Mouse (Mus musculus) ES-Bruce4 (cell line): ENCODE results near the gene Gramd1b. TPM values are rescaled to one million over a fixed set of nuclear protein-coding genes. Genes with fewer than 3 reads are reported as not detected.

Experiments used
- H3K27ac ChIP-seq: 2 replicates; pipeline ENCODE4 v1.5.1; 2012; ENCODE audit warnings: low read length, inconsistent platforms; ENCODE audit not compliant: insufficient read depth
- H3K27me3 ChIP-seq: 2 replicates; pipeline ENCODE4 v1.6.1; 2012; ENCODE audit warnings: mild to moderate bottlenecking, low read length, inconsistent platforms; ENCODE audit not compliant: control insufficient read depth, poor library complexity, insufficient read depth, severe bottlenecking
- H3K36me3 ChIP-seq: 2 replicates; pipeline ENCODE4 v1.6.1; 2012; ENCODE audit warnings: inconsistent platforms, mild to moderate bottlenecking, low read length, moderate library complexity; ENCODE audit not compliant: control insufficient read depth, poor library complexity, insufficient read depth, severe bottlenecking
- H3K4me1 ChIP-seq: one replicate; pipeline ENCODE4 v1.8.1; 2011; ENCODE audit warnings: low read length; ENCODE audit not compliant: control insufficient read depth, insufficient read depth
- H3K4me3 ChIP-seq: 2 replicates; pipeline ENCODE4 v1.5.1; 2011; ENCODE audit warnings: low read depth, mild to moderate bottlenecking, low read length
- H3K9ac ChIP-seq: 2 replicates; pipeline ENCODE4 v1.6.1; 2012; ENCODE audit warnings: low read depth, mild to moderate bottlenecking, inconsistent platforms; ENCODE audit not compliant: poor library complexity, severe bottlenecking
- H3K9me3 ChIP-seq: replicated peaks from 2 replicates; pipeline ENCODE4 v1.6.1; 2012; ENCODE audit warnings: mild to moderate bottlenecking, low read length, inconsistent platforms; ENCODE audit not compliant: control insufficient read depth, poor library complexity, insufficient read depth, severe bottlenecking
- CTCF ChIP-seq: IDR thresholded peaks from one replicate; pipeline ENCODE4 v1.8.1; 2011; ENCODE audit warnings: low read depth, low read length
- EP300 ChIP-seq: IDR thresholded peaks from 2 replicates; pipeline ENCODE4 v1.6.1; 2011; ENCODE audit warnings: low read depth, low read length; ENCODE audit not compliant: insufficient read depth
- POLR2A ChIP-seq: IDR thresholded peaks from one replicate; pipeline ENCODE4 v1.8.1; 2011; ENCODE audit warnings: low read length; ENCODE audit not compliant: insufficient read depth
- polyA plus RNA-seq: library from polyadenylated mRNA; stranded (reverse); fragments of >200 nt; gene quantifications from 2 replicates; pipeline ENCODE4 v1.2.4, GENCODE M21; 2011; ENCODE audit warnings: low read depth; ENCODE audit not compliant: missing spikeins, insufficient read depth, insufficient read length

The Gramd1b gene
- polyA plus RNA-seq, 1 experiment = 14.2 TPM

DNA sequence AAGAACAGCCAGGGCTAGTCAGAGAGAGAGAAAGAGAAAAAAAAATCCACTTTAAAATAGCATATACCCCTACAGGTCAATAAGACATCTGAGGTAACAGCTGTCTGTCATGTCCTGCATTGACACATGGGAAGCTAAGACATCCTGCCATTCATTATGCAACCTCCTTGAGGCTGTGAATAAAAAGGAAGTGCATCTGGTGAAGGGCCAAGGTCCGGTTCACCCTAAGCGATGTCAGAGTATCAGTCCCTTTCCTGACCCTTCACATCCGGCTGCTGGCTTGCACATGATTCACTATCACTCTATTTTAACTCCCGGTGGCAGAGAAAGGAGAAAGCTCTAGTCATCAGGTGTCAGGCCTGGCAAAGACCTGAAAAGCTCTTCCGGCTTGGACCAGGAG is 73.7 kb downstream of the Gramd1b start:
- no peak overlapping the region for H3K9ac ChIP-seq
- no peaks in the 10 kb centered on the region for H3K27me3 ChIP-seq
- H3K4me1 ChIP-seq = no peaks in the 10 kb centered on the region
- H3K9me3 ChIP-seq = no peaks in the 10 kb centered on the region
- no peak overlapping the region for H3K4me3 ChIP-seq
- H3K27ac ChIP-seq = no peak overlapping the region
- no peaks in the 10 kb centered on the region for H3K36me3 ChIP-seq
- TF ChIP-seq POLR2A (no peak), EP300 (no peak), CTCF (no peak)

DNA sequence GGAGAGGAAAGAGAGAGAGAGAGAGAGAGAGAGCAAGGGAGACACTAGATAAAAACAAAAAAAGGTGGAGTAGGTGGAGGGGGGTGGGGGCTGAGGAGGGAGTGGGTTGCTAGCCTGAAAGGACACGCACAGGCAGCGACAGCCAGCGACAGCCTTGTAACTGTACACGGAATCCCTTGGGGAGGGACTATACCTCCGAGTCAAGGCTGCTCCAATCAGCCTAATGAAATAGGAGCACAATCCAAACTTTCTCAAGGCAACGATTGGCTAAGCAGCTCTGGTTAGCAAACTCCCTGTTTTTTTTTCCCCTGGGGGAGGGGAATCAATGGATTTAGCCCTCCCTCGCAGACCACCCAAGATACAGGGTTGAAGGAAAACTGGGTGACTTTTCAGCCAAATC is 75.0 kb downstream of the Gramd1b start:
- no peaks in the 10 kb centered on the region for H3K9me3 ChIP-seq
- TF ChIP-seq POLR2A (no peak), EP300 (no peak), CTCF (no peak)
- peak overlapping the region; percentile 61 for H3K4me3 ChIP-seq
- H3K9ac ChIP-seq = peak overlapping the region; percentile 56
- no peak overlapping the region for H3K27ac ChIP-seq
- H3K4me1 ChIP-seq = no peaks in the 10 kb centered on the region
- H3K36me3 ChIP-seq = no peaks in the 10 kb centered on the region
- no peaks in the 10 kb centered on the region for H3K27me3 ChIP-seq

DNA sequence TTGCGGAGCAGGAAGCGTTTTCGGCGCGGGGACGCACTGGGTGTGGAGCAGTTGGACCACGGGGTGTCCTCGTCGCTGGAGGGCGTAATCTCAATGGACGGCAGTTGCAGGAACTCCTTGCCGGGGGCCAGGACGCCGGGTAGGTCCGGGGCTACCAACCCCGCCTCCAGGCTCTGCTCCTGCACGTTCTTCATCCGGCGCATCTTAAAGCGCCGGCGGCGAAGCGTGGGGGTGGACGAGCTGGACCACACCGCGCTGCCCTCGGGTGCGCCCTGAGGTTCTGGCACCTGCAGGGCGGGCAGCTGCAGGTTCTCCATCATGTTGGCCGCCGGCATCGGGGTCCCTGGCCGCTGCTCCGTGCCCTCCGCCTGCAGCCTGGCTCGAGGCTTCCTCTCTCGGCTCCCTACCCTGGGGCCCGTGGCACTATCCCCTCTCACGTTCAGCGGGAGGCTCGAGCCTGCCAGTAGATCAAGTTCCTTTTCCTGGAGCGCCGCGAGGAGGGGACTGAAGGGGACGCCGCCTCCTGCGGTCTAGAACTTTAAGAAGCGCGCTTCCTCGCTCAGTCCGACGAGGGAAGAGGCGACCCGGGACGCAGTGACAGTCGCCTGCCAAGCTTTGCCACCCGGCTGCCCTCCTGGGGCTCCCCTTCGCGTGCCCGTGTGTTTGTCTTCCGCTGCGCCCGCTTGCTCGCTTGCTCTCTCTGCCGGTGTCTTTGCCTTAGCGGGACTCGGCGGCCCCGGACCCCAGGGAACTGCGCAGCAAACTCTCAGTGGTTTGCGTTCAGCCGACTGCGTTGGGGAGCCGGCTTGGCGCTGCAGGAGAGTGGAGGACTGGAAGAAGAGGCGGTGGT is 75.6 kb downstream of the Gramd1b start:
- Histone ChIP-seq H3K27me3 (no peaks in the 10 kb centered on the region), H3K4me3 (peak overlapping the region; percentile 61), H3K36me3 (no peaks in the 10 kb centered on the region), H3K4me1 (no peaks in the 10 kb centered on the region), H3K9ac (peak overlapping the region; percentile 56), H3K27ac (no peak overlapping the region), H3K9me3 (no peaks in the 10 kb centered on the region)
- TF ChIP-seq EP300 (0 out of 2 replicates have a peak, but pooled peaks have one; percentile 8), POLR2A (no peak)

DNA sequence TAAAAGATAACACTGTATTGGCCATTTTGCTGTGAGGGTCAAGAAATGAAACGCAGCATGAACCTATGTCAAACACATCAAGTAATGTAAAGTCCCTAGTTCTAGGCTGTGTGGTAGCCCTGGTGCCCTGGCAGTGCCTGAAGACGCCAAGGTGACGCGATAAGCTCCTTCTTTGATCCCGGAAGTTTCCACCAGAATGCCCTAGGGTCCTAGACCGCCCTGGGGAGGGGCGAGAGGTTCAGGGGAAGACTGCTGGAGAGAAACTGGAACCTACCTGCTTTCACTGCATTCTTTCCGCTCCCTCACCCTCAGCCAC is 76.2 kb downstream of the Gramd1b start:
- H3K27me3 ChIP-seq = no peaks in the 10 kb centered on the region
- H3K4me1 ChIP-seq = no peaks in the 10 kb centered on the region
- H3K36me3 ChIP-seq = no peaks in the 10 kb centered on the region
- no peak overlapping the region for H3K27ac ChIP-seq
- no peak overlapping the region for H3K9ac ChIP-seq
- no peak for TF ChIP-seq CTCF
- no peak for TF ChIP-seq POLR2A
- TF ChIP-seq EP300 = no peak
- H3K4me3 ChIP-seq = peak overlapping the region; percentile 61
- no peaks in the 10 kb centered on the region for H3K9me3 ChIP-seq

DNA sequence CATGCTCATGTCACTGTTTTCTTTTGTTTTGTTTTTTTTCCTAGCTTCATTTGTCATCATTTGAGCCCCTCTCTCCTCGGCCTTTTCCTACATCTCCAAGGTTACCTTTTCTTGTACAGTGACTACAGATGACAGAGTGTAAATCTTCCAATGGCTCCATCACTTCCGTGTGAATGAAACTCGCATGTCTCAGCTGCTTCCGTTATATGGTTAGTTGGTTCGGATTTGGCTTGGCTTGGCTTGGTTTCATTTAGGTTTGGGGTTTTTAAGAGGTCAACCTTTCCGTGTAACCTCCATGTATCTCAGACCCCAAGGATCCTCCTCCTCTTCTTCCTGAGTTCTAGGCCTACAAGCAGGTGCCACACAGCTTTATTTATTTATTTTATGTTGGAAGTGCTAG is 77.3 kb downstream of the Gramd1b start:
- Histone ChIP-seq H3K27ac (no peak overlapping the region), H3K36me3 (no peaks in the 10 kb centered on the region), H3K9me3 (no peaks in the 10 kb centered on the region), H3K4me1 (no peaks in the 10 kb centered on the region), H3K4me3 (no peak overlapping the region), H3K27me3 (no peaks in the 10 kb centered on the region), H3K9ac (no peak overlapping the region)
- TF ChIP-seq POLR2A = no peak
- TF ChIP-seq EP300 = no peak
- no peak for TF ChIP-seq CTCF

DNA sequence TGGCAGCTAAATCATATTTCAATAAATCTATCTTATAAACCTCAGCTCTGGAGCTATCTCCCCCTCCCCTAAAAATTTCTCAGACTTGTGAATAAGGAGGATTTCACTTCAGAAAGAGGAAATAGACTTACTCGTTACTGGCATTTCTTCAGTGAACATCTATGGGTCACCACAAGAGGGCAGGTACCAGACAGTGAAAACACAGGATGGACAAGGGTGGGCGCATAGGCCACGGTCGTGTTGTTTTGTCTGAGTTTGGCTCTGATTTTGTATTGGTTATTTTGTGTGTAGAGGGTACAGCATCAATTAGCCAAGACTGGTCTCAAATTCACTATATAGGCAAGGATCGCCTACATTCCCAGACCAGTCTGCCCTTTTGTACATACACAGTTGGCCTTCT is 79.0 kb downstream of the Gramd1b start:
- Histone ChIP-seq H3K4me3 (no peak overlapping the region), H3K9ac (no peak overlapping the region), H3K4me1 (no peaks in the 10 kb centered on the region), H3K27me3 (no peaks in the 10 kb centered on the region), H3K27ac (no peak overlapping the region), H3K36me3 (no peaks in the 10 kb centered on the region), H3K9me3 (no peaks in the 10 kb centered on the region)
- TF ChIP-seq POLR2A = no peak
- TF ChIP-seq EP300 = no peak
- no peak for TF ChIP-seq CTCF
